Mouse (Mus musculus) heart, adult 2 months (tissue): Measurements from ENCODE around the gene Adam22.

Experiments
- CTCF ChIP-seq: fragments of 200-600 bp; IDR thresholded peaks from 2 replicates; pipeline ENCODE4 v1.8.1; 2022; ENCODE audit warnings: antibody characterized with exemption, mild to moderate bottlenecking, moderate library complexity
- EP300 ChIP-seq: fragments of 200-500 bp; IDR thresholded peaks from 2 replicates; pipeline ENCODE4 v1.6.1; 2011; ENCODE audit warnings: low read depth, low read length, control low read depth; ENCODE audit not compliant: insufficient read depth

DNA sequence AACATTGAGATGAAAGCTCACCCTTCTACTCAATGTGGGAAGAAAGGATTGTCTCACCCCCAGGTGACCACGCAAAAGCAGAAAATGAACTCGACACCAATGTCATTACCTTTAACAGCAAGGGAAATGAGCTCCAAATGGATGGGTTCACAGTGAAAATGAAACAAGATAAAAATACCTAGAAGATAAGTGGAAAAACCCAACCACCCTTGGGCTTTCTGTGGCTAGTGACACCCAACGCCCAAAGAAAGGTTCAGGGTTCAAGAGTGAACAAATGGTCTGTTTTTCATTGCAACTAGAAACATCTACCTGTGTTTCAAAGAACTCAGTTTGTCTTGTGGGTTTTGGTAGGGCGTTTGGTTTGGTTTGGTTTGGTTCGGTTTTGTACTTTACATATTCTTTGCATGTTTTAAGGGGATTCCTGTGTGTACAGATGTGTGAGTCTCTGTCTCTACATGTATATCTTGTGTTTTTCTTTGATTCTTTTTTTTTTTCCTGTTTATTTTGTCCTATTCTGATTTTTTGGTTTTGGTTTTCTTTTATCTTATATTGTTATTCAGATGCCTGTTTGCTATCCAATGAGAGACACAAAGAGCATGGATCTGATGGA is 6.4 kb upstream of the Adam22 start:
- no peak for TF ChIP-seq EP300
- no peak for TF ChIP-seq CTCF
